Mouse (Mus musculus): Measurements from ENCODE around the gene Ckap4. TPM values are rescaled to one million over a fixed set of nuclear protein-coding genes. Genes with fewer than 3 reads are reported as not detected.

Gene Ckap4
- polyA plus RNA-seq (2015; fragmentation: Nextera tagmentation; extraction: Ambion mirVana), result 49.2 and 58.8 TPM in 2 replicates

GRCm38 (mm10) chr10:84533912-84534671 is at the start of gene Ckap4:
Ckap4 (minus strand) TSS chr10:84534062.
- Histone ChIP-seq H3K4me2 (replicated peaks; ENCODE audit: low read depth, low read length) (peak within 1 kb of the TSS; percentile 85), H3K4me1 (ENCODE audit: insufficient read depth, low read depth, low read length) (peaks cover 26% of the 10 kb centered on the region), H3K9ac (replicated peaks; ENCODE audit: low read depth) (peak within 1 kb of the TSS; percentile 71), H3K27me3 (replicated peaks; ENCODE audit: insufficient read depth, low read length) (no peaks in the 10 kb centered on the region), H3K27ac (ENCODE audit: low read length) (peak within 1 kb of the TSS; percentile 90), H3K9me3 (ENCODE audit: low read length) (no peaks in the 10 kb centered on the region), H3K4me3 (ENCODE audit: low read depth, low read length) (peak within 1 kb of the TSS; percentile 67), H3K36me3 (ENCODE audit: insufficient read depth, low read length) (0 out of 2 replicates have a peak, but pooled peaks cover 2% of the 10 kb centered on the region)
- under 1% methylated on average over 15 of the region's 64 CpGs for WGBS
- ATAC-seq (peak; percentile 89), DNase-seq (ENCODE audit: low spot score) (peak; percentile 88)
- no peak for TF ChIP-seq EP300 (IDR thresholded peaks at IDR 0.05)
- TF ChIP-seq CTCF (IDR thresholded peaks at IDR 0.05), result no peak

- no peak for TF ChIP-seq EP300 (IDR thresholded peaks at IDR 0.05)
- no peak for TF ChIP-seq CTCF (IDR thresholded peaks at IDR 0.05)
- H3K36me3 ChIP-seq (ENCODE audit: insufficient read depth, low read length), result no peaks in the 10 kb centered on the region
- 57% methylated on average over 7 of the region's 7 CpGs for WGBS
- H3K27me3 ChIP-seq (replicated peaks; ENCODE audit: insufficient read depth, low read length), result no peaks in the 10 kb centered on the region
- H3K9me3 ChIP-seq (ENCODE audit: low read length), result no peaks in the 10 kb centered on the region
- H3K4me3 ChIP-seq (ENCODE audit: low read depth, low read length), result no peak overlapping the region
- peaks cover 26% of the 10 kb centered on the region; the same call in 1 of the 2 replicates for H3K4me1 ChIP-seq (ENCODE audit: insufficient read depth, low read depth, low read length)
- ATAC-seq (peak; percentile 51), DNase-seq (ENCODE audit: low spot score) (peak; percentile 77)
- no peak overlapping the region for H3K27ac ChIP-seq (ENCODE audit: low read length)
- no peak overlapping the region for H3K9ac ChIP-seq (replicated peaks; ENCODE audit: low read depth)
- no peak overlapping the region for H3K4me2 ChIP-seq (replicated peaks; ENCODE audit: low read depth, low read length)
Measured at GRCm38 (mm10) chr10:84582236-84582635, 48.4 kb upstream of the Ckap4 start.

- Histone ChIP-seq H3K27me3 (replicated peaks; ENCODE audit: insufficient read depth, low read length) (no peaks in the 10 kb centered on the region), H3K27ac (ENCODE audit: low read length) (no peak overlapping the region), H3K4me1 (ENCODE audit: insufficient read depth, low read depth, low read length) (peaks cover 26% of the 10 kb centered on the region; the same call in 1 of the 2 replicates), H3K4me2 (replicated peaks; ENCODE audit: low read depth, low read length) (no peak overlapping the region), H3K9ac (replicated peaks; ENCODE audit: low read depth) (no peak overlapping the region), H3K36me3 (ENCODE audit: insufficient read depth, low read length) (no peaks in the 10 kb centered on the region), H3K4me3 (ENCODE audit: low read depth, low read length) (no peak overlapping the region), H3K9me3 (ENCODE audit: low read length) (no peaks in the 10 kb centered on the region)
- TF ChIP-seq EP300 (IDR thresholded peaks at IDR 0.05), result no peak
- no peak for TF ChIP-seq CTCF (IDR thresholded peaks at IDR 0.05)
- DNase-seq (ENCODE audit: low spot score), result peak; percentile 52
- 48% methylated on average over 8 of the region's 8 CpGs for WGBS
- no peak for ATAC-seq
Measured at GRCm38 (mm10) chr10:84581191-84581590, 47.3 kb upstream of the Ckap4 start.

GRCm38 (mm10) chr10:84579527-84579926 is 45.7 kb upstream of the Ckap4 start:
- 76% methylated on average over 2 of the region's 2 CpGs for WGBS
- no peak for ATAC-seq
- Histone ChIP-seq H3K36me3 (ENCODE audit: insufficient read depth, low read length) (no peaks in the 10 kb centered on the region), H3K4me2 (replicated peaks; ENCODE audit: low read depth, low read length) (0 out of 2 replicates have a peak overlapping the region, but pooled peaks have one; percentile 9), H3K4me1 (ENCODE audit: insufficient read depth, low read depth, low read length) (peaks cover 31% of the 10 kb centered on the region; the same call in 1 of the 2 replicates), H3K9ac (replicated peaks; ENCODE audit: low read depth) (no peak overlapping the region), H3K4me3 (ENCODE audit: low read depth, low read length) (no peak overlapping the region), H3K27ac (ENCODE audit: low read length) (no peak overlapping the region), H3K9me3 (ENCODE audit: low read length) (no peaks in the 10 kb centered on the region), H3K27me3 (replicated peaks; ENCODE audit: insufficient read depth, low read length) (no peaks in the 10 kb centered on the region)
- TF ChIP-seq EP300 (IDR thresholded peaks at IDR 0.05) (no peak), CTCF (IDR thresholded peaks at IDR 0.05) (no peak)
- no peak for DNase-seq (ENCODE audit: low spot score)

GRCm38 (mm10) chr10:84578738-84579137 is 44.9 kb upstream of the Ckap4 start:
- no peak for ATAC-seq
- Histone ChIP-seq H3K4me3 (ENCODE audit: low read depth, low read length) (no peak overlapping the region), H3K36me3 (ENCODE audit: insufficient read depth, low read length) (no peaks in the 10 kb centered on the region), H3K9ac (replicated peaks; ENCODE audit: low read depth) (no peak overlapping the region), H3K4me2 (replicated peaks; ENCODE audit: low read depth, low read length) (peak overlapping the region; percentile 75), H3K27ac (ENCODE audit: low read length) (no peak overlapping the region), H3K9me3 (ENCODE audit: low read length) (no peaks in the 10 kb centered on the region), H3K4me1 (ENCODE audit: insufficient read depth, low read depth, low read length) (peaks cover 27% of the 10 kb centered on the region; the same call in 1 of the 2 replicates), H3K27me3 (replicated peaks; ENCODE audit: insufficient read depth, low read length) (no peaks in the 10 kb centered on the region)
- WGBS, result 71% methylated on average over 10 of the region's 10 CpGs
- DNase-seq (ENCODE audit: low spot score), result no peak
- no peak for TF ChIP-seq EP300 (IDR thresholded peaks at IDR 0.05)
- TF ChIP-seq CTCF (IDR thresholded peaks at IDR 0.05), result no peak

- DNase-seq (ENCODE audit: low spot score) (peak; percentile 96), ATAC-seq (peak; percentile 48)
- Histone ChIP-seq H3K9me3 (ENCODE audit: low read length) (no peaks in the 10 kb centered on the region), H3K4me1 (ENCODE audit: insufficient read depth, low read depth, low read length) (peaks cover 27% of the 10 kb centered on the region; the same call in 1 of the 2 replicates), H3K9ac (replicated peaks; ENCODE audit: low read depth) (peak overlapping the region; percentile 87), H3K4me3 (ENCODE audit: low read depth, low read length) (peak overlapping the region; percentile 97), H3K36me3 (ENCODE audit: insufficient read depth, low read length) (no peaks in the 10 kb centered on the region), H3K27ac (ENCODE audit: low read length) (peak overlapping the region; percentile 98), H3K27me3 (replicated peaks; ENCODE audit: insufficient read depth, low read length) (no peaks in the 10 kb centered on the region), H3K4me2 (replicated peaks; ENCODE audit: low read depth, low read length) (peak overlapping the region; percentile 75)
- TF ChIP-seq CTCF (IDR thresholded peaks at IDR 0.05) (peak; percentile 8), EP300 (IDR thresholded peaks at IDR 0.05) (no peak; the same call in 1 of the 2 replicates)
- WGBS, result under 1% methylated on average over 38 of the region's 38 CpGs
Measured at GRCm38 (mm10) chr10:84577071-84577727, 43.3 kb upstream of the Ckap4 start.
